Mouse (Mus musculus) hindbrain, embryonic 12.5 days (tissue): ENCODE results near the gene Mon1a. TPM values are rescaled to one million over a fixed set of nuclear protein-coding genes. Genes with fewer than 3 reads are reported as not detected.
A peak's percentile ranks its signal among the peaks of the same experiment; 100 is the strongest.

Source experiments
- ATAC-seq: fragments of 200-750 bp; cut with Nextera tagmentation; 2 replicates; pipeline ENCODE4 v1.8.0; 2017; ENCODE audit warnings: moderate TSS enrichment; ENCODE audit not compliant: low FRiP score
- H3K27ac ChIP-seq: fragments of 300-500 bp; sonication (generic); 2 replicates; pipeline ENCODE4 v1.5.1; 2016; ENCODE audit warnings: mild to moderate bottlenecking
- H3K27me3 ChIP-seq: fragments of 300-500 bp; sonication (generic); 2 replicates; pipeline ENCODE4 v1.6.1; 2016; ENCODE audit warnings: mild to moderate bottlenecking
- H3K36me3 ChIP-seq: fragments of 300-500 bp; sonication (generic); 2 replicates; pipeline ENCODE4 v1.6.1; 2016; ENCODE audit warnings: mild to moderate bottlenecking
- H3K4me1 ChIP-seq: fragments of 300-500 bp; sonication (generic); 2 replicates; pipeline ENCODE4 v1.6.1; 2016
- H3K4me2 ChIP-seq: fragments of 300-500 bp; sonication (generic); replicated peaks from 2 replicates; pipeline ENCODE4 v1.6.1; 2016; ENCODE audit warnings: mild to moderate bottlenecking
- H3K4me3 ChIP-seq: fragments of 300-500 bp; sonication (generic); 2 replicates; pipeline ENCODE4 v1.5.1; 2016; ENCODE audit warnings: mild to moderate bottlenecking
- H3K9ac ChIP-seq: fragments of 300-500 bp; sonication (generic); 2 replicates; pipeline ENCODE4 v1.6.1; 2016; ENCODE audit warnings: mild to moderate bottlenecking, moderate library complexity
- H3K9me3 ChIP-seq: fragments of 300-500 bp; sonication (generic); replicated peaks from 2 replicates; pipeline ENCODE4 v1.6.1; 2016; ENCODE audit warnings: mild to moderate bottlenecking
- WGBS: fragments of 180-500 bp; shearing (Covaris S2); methylation state at CpG from one replicate; pipeline ENCODE4 v1.1.7; 2016; 5-methylcytosine and 5-hydroxymethylcytosine counted together
- polyA plus RNA-seq: library from polyadenylated mRNA; unstranded; fragments of >200 nt; fragmentation: Nextera tagmentation; extraction: Ambion mirVana; gene quantifications from 2 replicates; pipeline ENCODE4 v1.2.1, GENCODE M21; 2016

Gene Mon1a
- polyA plus RNA-seq, 1 experiment from 2014 or later: 20.1 TPM

- Histone ChIP-seq H3K4me1 (peaks cover 27% of the 10 kb centered on the region), H3K9ac (peak within 1 kb of the TSS; percentile 70), H3K27me3 (peaks cover 32% of the 10 kb centered on the region), H3K4me3 (peak within 1 kb of the TSS; percentile 44), H3K4me2 (peak within 1 kb of the TSS; percentile 97), H3K9me3 (no peaks in the 10 kb centered on the region), H3K36me3 (no peaks in the 10 kb centered on the region), H3K27ac (no peak within 1 kb of the TSS; the same call in 1 of the 2 replicates)
- WGBS: 11% methylated on average over 3 of the region's 3 CpGs
- no peak for ATAC-seq
These were observed 47.4 kb downstream of the Mon1a start, which contains the start of gene Camkv for GRCm38 (mm10) chr9:107935374-107935773. TSS of gene Camkv (plus strand) at chr9:107935674.

- H3K27me3 ChIP-seq: peaks cover 32% of the 10 kb centered on the region
- no peaks in the 10 kb centered on the region for H3K9me3 ChIP-seq
- H3K4me3 ChIP-seq: peak overlapping the region; percentile 44
- H3K36me3 ChIP-seq: no peaks in the 10 kb centered on the region
- ATAC-seq: peak; percentile 62
- H3K27ac ChIP-seq: no peak overlapping the region; the same call in 1 of the 2 replicates
- WGBS: 0% methylated on average over 41 of the region's 41 CpGs
- H3K4me1 ChIP-seq: peaks cover 27% of the 10 kb centered on the region
- peak overlapping the region; percentile 70 for H3K9ac ChIP-seq
- peak overlapping the region; percentile 97 for H3K4me2 ChIP-seq
These were observed 47.9 kb downstream of the Mon1a start for GRCm38 (mm10) chr9:107935790-107936214.

GRCm38 (mm10) chr9:107936215-107936822 lies 48.4 kb downstream of the Mon1a start:
- Histone ChIP-seq H3K27ac (no peak overlapping the region; the same call in 1 of the 2 replicates), H3K4me3 (peak overlapping the region; percentile 44), H3K9me3 (no peaks in the 10 kb centered on the region), H3K9ac (peak overlapping the region; percentile 70), H3K4me1 (peaks cover 27% of the 10 kb centered on the region), H3K36me3 (no peaks in the 10 kb centered on the region), H3K27me3 (peaks cover 32% of the 10 kb centered on the region), H3K4me2 (peak overlapping the region; percentile 97)
- peak; percentile 71 for ATAC-seq
- under 1% methylated on average over 29 of the region's 29 CpGs for WGBS

- ATAC-seq: no peak
- Histone ChIP-seq H3K4me2 (peak overlapping the region; percentile 97), H3K27ac (no peak overlapping the region), H3K27me3 (peaks cover 32% of the 10 kb centered on the region), H3K36me3 (no peaks in the 10 kb centered on the region), H3K4me1 (peaks cover 27% of the 10 kb centered on the region), H3K9me3 (no peaks in the 10 kb centered on the region), H3K9ac (no peak overlapping the region), H3K4me3 (peak overlapping the region; percentile 44)
- WGBS: 4% methylated on average over 3 of the region's 3 CpGs
These were observed 48.9 kb downstream of the Mon1a start for GRCm38 (mm10) chr9:107936831-107937230.

- no peak overlapping the region for H3K27ac ChIP-seq
- H3K9ac ChIP-seq: no peak overlapping the region
- no peaks in the 10 kb centered on the region for H3K27me3 ChIP-seq
- no peak overlapping the region for H3K4me2 ChIP-seq
- no peaks in the 10 kb centered on the region for H3K9me3 ChIP-seq
- ATAC-seq: no peak
- no peaks in the 10 kb centered on the region for H3K36me3 ChIP-seq
- 93% methylated on average over 31 of the region's 31 CpGs for WGBS
- peaks cover 15% of the 10 kb centered on the region for H3K4me1 ChIP-seq
- no peak overlapping the region for H3K4me3 ChIP-seq
These were observed 59.6 kb downstream of the Mon1a start for GRCm38 (mm10) chr9:107947241-107948194.

GRCm38 (mm10) chr9:107949184-107949921 lies 61.4 kb downstream of the Mon1a start:
- Histone ChIP-seq H3K4me2 (no peak overlapping the region), H3K27ac (no peak overlapping the region), H3K4me1 (peaks cover 15% of the 10 kb centered on the region), H3K9me3 (no peaks in the 10 kb centered on the region), H3K27me3 (no peaks in the 10 kb centered on the region), H3K9ac (no peak overlapping the region), H3K36me3 (no peaks in the 10 kb centered on the region), H3K4me3 (no peak overlapping the region)
- 81% methylated on average over 13 of the region's 13 CpGs for WGBS
- ATAC-seq: no peak

GRCm38 (mm10) chr9:107949922-107950235 lies 61.9 kb downstream of the Mon1a start, which contains the start of gene Traip:
TSS of gene Traip (plus strand) at chr9:107950136.
- Histone ChIP-seq H3K36me3 (no peaks in the 10 kb centered on the region), H3K9ac (peak within 1 kb of the TSS; percentile 72), H3K4me3 (peak within 1 kb of the TSS; percentile 67), H3K27me3 (no peaks in the 10 kb centered on the region), H3K27ac (peak within 1 kb of the TSS; percentile 85; the same call in 1 of the 2 replicates), H3K9me3 (no peaks in the 10 kb centered on the region), H3K4me1 (peaks cover 15% of the 10 kb centered on the region), H3K4me2 (peak within 1 kb of the TSS; percentile 82)
- WGBS: 90% methylated on average over 10 of the region's 10 CpGs
- no peak for ATAC-seq

GRCm38 (mm10) chr9:107950460-107951355 lies 62.8 kb downstream of the Mon1a start:
- H3K4me2 ChIP-seq: peak overlapping the region; percentile 82
- H3K27ac ChIP-seq: peak overlapping the region; percentile 85; the same call in 1 of the 2 replicates
- ATAC-seq: peak; percentile 92
- peaks cover 15% of the 10 kb centered on the region for H3K4me1 ChIP-seq
- no peaks in the 10 kb centered on the region for H3K27me3 ChIP-seq
- H3K9ac ChIP-seq: peak overlapping the region; percentile 72
- peak overlapping the region; percentile 67 for H3K4me3 ChIP-seq
- WGBS: 9% methylated on average over 45 of the region's 45 CpGs
- no peaks in the 10 kb centered on the region for H3K36me3 ChIP-seq
- H3K9me3 ChIP-seq: no peaks in the 10 kb centered on the region

Other genes with a start within 250 kb of the Mon1a start
- gene Slc38a3, start 218.6 kb upstream of the Mon1a start, polyA plus RNA-seq: 12.5 and 12.9 TPM in 2 replicates
- 1.4 and 2.6 TPM in 2 replicates for gene Gnat1, start 208.4 kb upstream of the Mon1a start, polyA plus RNA-seq
- 26.8 and 28.3 TPM in 2 replicates for gene Sema3f, start 177.7 kb upstream of the Mon1a start, polyA plus RNA-seq
- 260 and 271 TPM in 2 replicates for gene Rbm5, start 117.2 kb upstream of the Mon1a start, polyA plus RNA-seq
- gene Rbm6, start 14.9 kb upstream of the Mon1a start, polyA plus RNA-seq: 125 and 135 TPM in 2 replicates
- gene Mst1r, start 18.7 kb downstream of the Mon1a start, polyA plus RNA-seq: 2.0 and 2.3 TPM in 2 replicates
- not detected in 2 replicates for gene Actl11, start 40.3 kb downstream of the Mon1a start, polyA plus RNA-seq
- 7.3 and 7.9 TPM in 2 replicates for gene Camkv, start 47.5 kb downstream of the Mon1a start, polyA plus RNA-seq
- 15.8 and 17.4 TPM in 2 replicates for gene Traip, start 62.0 kb downstream of the Mon1a start, polyA plus RNA-seq
- gene Uba7, start 87.4 kb downstream of the Mon1a start, polyA plus RNA-seq: 11.5 and 12.7 TPM in 2 replicates
- gene Gm20661, start 94.9 kb downstream of the Mon1a start, polyA plus RNA-seq: 3.2 and 3.3 TPM in 2 replicates
- 51.0 and 52.6 TPM in 2 replicates for gene Inka1, start 97.7 kb downstream of the Mon1a start, polyA plus RNA-seq
- 5.5 and 5.7 TPM in 2 replicates for gene Cdhr4, start 104.3 kb downstream of the Mon1a start, polyA plus RNA-seq
- gene Gm20662, start 108.2 kb downstream of the Mon1a start, polyA plus RNA-seq: 0.13 TPM in 1 of 2 replicates, not detected in the other
- 100 and 102 TPM in 2 replicates for gene Ip6k1, start 114.3 kb downstream of the Mon1a start, polyA plus RNA-seq
- 21.9 and 25.0 TPM in 2 replicates for gene Gmppb, start 161.1 kb downstream of the Mon1a start, polyA plus RNA-seq
- 3.9 TPM in 2 replicates for gene Amigo3, start 165.0 kb downstream of the Mon1a start, polyA plus RNA-seq
- 0.31 and 0.72 TPM in 2 replicates for gene Mst1, start 192.3 kb downstream of the Mon1a start, polyA plus RNA-seq
- gene Rnf123, start 195.2 kb downstream of the Mon1a start, polyA plus RNA-seq: 39.5 and 40.7 TPM in 2 replicates
- 54.3 and 58.6 TPM in 2 replicates for gene Apeh, start 206.5 kb downstream of the Mon1a start, polyA plus RNA-seq